Mouse (Mus musculus): ENCODE results near the gene Defb48.

Defb48 gene

DNA sequence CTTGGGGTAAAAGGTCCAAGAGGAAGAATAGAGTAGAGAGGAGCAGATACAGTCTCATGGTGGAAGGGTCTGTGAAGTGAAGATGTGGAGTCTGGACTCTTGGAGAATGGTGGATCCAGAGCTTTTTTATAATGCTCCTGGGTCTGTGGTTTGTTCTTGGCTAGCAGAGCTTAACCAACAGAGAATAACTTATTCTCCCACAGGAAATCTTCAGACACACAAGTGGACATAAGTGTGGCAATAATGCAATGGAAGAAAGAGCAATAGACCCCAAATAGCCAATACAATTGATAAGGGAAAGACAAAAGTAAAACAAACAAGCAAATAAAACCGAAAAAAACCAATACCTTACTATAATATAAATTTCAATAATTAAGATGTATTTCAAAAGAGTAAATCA lies at the start of gene Defb48:
TSS of gene Defb48 (minus strand) at position 101 of the 400 bp plus-strand sequence.
- no peak for DNase-seq

DNA sequence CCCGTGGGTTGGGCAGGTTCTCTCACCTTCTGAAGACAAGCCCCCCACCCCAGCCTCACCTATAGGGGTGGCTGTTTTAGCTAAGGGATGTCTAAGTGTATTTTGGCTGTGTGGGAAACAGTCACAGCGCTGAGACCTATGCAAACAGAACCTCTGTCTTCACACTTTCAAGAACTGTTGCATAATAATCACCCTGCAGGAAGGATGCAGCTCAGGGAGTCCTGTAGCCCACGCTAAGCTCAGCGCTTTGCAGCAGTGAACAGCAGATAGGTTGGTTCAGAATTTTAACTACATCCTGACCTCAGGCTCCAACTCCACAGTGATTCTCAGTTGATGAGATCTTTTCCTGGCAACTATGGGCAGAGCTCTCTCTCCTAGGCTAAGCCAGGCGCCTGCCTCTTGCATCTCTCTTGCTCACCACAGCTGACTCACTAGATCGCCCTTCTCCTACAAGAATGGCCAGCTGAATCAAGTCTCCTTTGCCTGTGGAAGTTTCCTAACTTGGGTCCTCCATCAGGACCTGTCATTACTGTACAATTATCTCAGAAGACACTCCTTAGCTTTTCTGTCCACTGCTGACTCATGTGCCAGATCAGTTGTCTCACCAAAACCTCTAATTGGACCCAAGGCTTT lies 36.3 kb upstream of the Defb48 start:
- DNase-seq = no peak

DNA sequence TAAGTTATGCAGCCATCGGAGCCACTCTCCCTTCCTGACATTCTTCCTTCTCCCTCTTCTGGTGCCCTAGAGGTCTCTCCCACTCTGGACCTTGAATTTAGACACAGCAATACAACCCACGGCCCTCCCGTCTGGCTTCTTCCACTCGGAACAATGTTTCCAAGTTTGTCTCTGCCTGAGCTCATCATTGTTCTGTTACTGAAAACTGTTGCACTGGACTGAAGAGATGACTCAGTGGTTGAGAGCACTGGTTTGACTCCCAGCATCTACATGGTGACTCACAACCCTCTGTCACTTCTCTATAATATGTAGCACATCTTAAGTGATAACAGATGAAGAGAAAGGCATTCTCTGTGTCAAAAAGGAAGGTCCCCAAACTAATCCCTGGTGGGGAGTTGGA lies 30.4 kb upstream of the Defb48 start:
- DNase-seq = no peak

DNA sequence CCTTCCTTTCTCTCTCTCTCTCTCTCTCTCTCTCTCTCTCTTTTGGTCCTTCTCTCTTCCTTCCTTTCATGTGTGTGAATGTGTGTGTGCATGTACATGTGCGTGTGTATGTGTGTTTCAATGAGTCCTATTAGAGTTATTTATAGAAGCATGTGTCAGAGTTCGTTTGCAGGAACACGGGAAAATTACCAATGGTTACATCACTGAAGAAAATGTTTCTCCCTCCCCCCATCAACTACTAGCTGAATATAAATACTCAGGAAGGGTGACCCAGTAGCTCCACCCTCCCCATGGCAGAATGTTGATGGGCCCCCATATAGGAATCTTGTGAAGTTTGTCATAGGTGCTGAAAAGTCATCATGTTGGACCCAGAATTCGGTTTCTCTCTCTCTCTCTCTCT lies 28.8 kb upstream of the Defb48 start:
- no peak for DNase-seq

DNA sequence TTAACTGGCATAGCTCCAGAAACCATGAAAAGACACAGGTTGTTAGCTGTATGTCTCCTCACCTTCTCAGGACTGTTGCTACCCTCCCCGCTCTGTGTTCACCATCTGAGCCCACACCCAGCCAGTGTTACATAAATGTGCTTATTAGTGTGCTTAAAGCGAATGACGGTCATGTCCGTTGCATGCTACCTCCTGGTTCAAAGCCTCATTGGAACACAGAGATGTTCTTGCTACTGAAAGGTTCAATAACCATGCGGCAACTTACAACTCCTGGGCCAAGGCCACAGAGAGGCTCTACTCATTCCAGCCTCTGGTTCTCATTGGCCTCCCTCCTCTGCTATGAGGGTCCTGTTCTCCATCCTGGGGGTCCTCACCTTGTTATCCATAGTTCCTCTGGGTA lies 27.2 kb upstream of the Defb48 start, which contains the start of gene Defb43:
TSS of gene Defb43 (plus strand) at position 301 of the 400 bp plus-strand sequence.
- no peak for DNase-seq

DNA sequence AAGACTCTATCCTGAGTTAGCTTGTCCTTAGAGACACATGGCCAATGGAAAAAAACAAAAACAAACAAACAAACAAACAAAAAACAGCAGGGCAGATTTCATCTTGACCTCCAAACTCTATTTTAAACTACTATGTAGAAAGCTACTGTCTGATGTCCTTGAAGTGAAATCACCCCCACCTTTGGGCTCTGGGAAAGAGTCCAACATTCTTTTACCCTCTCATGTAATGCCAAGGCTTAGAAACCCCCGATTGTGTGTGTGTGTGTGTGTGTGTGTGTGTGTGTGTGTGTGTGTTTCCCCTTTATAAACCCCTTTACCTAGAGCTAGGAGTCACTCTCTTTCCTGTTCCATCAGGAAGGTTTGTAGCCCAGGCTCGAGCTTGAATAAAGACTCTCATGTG lies 18.3 kb upstream of the Defb48 start:
- no peak for DNase-seq

GRCm38 (mm10) chr14:62998977-62999376 lies 14.7 kb upstream of the Defb48 start:
- DNase-seq = no peak

DNA sequence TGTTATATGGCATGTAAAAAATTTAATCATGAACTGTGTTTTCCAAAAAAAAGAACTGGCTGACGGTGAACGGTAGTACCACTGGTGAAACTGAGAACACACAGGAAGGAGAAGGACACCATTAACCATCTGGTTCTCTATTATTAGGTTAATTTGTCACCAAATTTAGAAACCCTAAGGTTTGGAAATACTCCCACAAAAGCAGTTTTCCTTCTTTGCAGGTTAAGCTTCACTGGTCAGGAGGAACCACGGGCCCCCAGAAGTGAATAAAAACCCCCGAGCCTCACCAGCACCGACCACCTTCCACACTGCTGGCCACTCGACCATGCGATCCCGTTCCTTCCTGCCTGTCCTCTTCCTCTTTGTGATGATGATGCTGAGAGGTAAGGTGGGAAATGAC lies 13.5 kb upstream of the Defb48 start, which contains the start of gene Defb47:
TSS of gene Defb47 (plus strand) at position 301 of the 400 bp plus-strand sequence.
- no peak for DNase-seq

DNA sequence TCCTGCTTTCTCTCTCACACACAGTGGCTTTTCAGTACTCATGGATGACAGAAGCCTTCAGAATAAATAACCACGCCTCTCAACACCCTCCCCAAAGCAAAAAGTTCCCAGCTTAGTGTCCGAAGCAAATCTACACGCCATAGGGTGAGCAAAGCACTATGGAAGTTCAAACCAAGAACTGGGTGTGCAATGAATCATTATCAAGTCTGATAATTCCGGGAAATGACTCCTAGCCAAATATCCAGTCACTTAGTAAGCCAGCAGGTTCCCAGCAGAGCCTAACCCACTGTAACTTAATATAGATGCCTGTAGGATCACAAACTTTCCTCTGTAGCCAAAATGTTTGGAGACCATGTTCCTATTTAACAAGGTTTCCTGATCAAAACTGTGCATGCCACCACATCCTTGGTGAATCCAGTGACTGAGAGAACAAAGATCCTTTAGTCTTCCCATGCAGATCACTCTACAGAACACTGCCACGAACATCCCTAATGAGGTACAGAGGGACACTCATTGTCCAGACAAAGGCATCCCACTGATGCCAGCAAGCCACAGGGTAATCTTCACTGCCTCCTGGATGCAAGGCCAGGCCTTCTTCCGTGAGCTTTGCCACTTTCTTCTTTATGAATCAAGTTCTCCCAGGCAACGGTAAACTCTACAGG lies 7.7 kb upstream of the Defb48 start:
- DNase-seq = no peak

DNA sequence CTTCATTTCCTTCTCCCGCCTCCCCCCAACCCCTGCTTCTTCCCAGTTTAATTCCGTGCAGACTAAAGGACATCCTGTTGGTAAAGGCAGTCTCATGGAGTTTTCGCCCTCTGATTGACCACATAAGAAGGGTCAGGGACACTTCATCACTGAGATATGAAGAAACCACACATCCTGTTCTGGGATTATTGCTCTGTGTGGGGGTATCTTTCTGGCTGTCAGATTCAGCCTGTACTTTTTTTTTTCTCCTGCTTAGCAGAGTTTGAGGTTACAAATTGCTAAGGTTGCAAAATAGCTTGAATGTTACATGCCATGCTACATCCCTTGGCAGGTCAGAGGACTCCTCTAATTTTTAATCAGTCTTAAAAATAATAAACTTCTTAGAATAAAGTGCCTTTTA lies 7.0 kb upstream of the Defb48 start:
- DNase-seq = no peak

- no peak for DNase-seq
These were observed 4.5 kb downstream of the Defb48 start for GRCm38 (mm10) chr14:62979815-62980214.

GRCm38 (mm10) chr14:62975046-62975445 lies 9.3 kb downstream of the Defb48 start:
- DNase-seq = peak; percentile 60

DNA sequence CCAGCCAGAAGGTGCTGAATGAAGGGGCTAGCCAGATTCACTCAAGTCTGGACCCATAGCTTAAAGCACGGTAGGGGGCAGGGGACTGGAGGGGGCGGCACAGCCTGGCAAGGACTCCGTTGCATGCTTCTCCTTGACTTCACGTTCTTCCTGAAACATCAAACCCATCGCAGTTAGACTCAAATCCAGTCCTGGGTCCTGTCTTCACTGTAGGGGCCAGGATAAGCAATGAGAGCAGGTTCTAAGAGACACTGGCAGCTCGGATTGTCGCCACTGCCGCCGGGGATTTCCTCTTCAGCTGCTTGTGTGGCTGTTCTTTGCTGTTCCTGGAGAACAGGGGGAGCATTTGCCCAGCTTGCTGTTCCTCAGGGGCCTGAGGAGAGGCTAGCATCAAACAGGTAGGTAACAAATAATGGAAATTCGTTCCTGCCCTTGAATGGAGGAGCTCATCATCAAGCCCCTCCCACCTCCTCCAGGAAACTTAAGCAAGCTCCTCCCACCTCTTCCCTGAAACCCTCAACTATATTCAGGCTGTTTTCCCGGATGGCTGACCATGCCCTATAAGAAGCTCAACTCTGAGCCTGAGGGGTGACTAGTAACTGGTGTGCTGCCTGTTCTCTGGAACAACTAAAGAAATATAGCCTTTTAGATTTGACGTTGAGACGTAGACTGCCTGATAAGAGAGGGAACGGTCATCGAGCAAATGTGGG lies 18.3 kb downstream of the Defb48 start:
- DNase-seq = no peak

DNA sequence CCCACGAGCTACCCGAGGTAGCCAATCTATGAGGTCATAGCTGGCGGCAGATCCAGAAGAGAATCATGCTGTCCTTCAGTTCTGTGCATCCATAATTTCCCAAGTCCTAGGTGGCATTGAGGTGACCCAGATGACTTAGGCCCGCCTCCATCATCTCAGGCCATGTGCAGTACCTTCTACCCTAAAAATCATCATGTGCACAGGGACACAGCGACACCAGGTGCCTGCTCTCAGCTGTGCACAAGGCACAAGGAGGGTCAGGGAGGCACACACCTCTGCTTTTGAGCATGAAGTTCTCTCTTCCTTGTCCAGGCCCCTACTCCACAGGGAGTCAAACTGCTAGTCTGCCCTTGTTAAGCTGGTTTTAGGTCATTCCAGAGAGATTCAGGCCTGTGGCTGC lies 19.0 kb downstream of the Defb48 start:
- peak; percentile 24 for DNase-seq

GRCm38 (mm10) chr14:62963632-62964031 lies 20.7 kb downstream of the Defb48 start:
- no peak for DNase-seq

- DNase-seq = no peak
These were observed 28.2 kb downstream of the Defb48 start for GRCm38 (mm10) chr14:62956091-62956490.

DNA sequence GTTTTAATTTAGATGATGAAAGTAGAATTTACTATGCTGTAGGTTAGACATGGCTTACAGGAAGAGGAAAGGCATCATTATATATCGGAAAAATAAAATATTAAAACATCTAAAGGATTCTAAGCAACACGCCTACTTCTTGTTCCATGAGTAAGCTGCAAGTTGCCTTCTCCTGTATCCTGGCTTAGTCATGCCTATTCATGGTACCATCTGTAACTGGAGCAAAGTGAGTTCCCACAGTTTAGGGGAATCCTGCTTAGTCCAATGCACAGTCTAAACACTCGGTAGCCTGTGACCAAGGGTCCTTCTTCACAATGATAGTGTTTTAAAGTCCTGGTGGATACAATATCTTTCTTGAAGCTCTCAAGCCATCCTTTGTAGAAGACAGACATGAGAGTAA lies 37.5 kb downstream of the Defb48 start:
- DNase-seq = no peak

GRCm38 (mm10) chr14:62940383-62941074 lies 43.8 kb downstream of the Defb48 start:
- DNase-seq = no peak

- no peak for DNase-seq
These were observed 44.9 kb downstream of the Defb48 start for GRCm38 (mm10) chr14:62939435-62939834.

DNA sequence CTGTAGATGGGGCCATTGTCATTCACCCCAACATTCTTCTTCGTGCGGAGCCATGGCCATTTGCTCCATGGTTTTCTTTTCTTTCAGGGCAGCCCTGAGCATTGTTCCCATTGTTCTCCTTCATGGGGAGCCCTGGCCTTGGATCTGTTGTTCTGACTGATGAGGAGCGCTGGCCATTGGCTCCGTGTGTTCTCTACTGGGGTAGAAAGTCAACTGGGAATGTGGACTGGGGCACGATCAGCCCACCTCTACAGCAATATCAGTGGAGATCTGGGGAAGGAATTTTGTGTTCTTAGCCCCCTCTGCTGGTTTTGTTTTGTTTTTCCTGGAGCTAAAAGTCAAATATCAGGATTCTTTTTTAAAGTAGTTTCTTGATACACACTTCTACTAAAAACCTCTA lies 46.6 kb downstream of the Defb48 start:
- DNase-seq = peak; percentile 55

DNA sequence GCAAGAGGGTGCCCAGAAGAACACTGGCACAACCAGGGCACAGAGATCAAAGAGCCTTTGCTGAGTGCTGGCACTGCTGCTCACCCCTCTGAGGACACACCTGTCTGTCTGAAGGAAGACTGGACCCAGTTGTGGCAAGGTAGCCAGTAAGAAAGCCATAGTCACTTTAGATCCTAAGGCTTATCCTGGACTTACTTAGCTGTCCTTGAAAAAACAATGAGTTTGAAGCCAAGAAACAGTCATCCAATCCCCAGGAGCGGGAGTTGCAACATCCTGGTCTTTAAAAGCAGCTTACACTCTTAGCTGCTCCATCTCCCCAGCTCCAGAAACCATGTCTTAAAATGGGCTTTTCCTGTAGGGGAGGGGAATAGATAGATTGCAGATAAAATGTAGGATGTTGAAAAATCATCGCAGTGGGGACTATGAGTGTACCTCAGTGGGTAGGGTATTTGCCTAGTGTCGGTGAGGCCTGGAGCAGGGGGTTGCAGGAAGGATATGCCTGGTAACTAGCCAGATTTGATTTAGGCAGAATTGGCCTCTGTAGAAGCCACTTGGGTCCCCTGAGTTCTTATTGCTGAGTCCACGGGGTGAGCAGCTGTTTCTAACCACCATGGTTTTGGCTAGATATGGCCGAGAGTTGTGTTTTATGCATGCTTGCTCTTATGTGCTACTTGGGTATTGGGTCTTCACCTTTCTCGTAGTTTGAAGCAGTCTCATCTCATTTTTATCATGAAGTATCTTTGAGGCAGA lies 47.5 kb downstream of the Defb48 start:
- DNase-seq = no peak

- DNase-seq = no peak
These were observed 48.9 kb downstream of the Defb48 start for GRCm38 (mm10) chr14:62935361-62935760.

DNA sequence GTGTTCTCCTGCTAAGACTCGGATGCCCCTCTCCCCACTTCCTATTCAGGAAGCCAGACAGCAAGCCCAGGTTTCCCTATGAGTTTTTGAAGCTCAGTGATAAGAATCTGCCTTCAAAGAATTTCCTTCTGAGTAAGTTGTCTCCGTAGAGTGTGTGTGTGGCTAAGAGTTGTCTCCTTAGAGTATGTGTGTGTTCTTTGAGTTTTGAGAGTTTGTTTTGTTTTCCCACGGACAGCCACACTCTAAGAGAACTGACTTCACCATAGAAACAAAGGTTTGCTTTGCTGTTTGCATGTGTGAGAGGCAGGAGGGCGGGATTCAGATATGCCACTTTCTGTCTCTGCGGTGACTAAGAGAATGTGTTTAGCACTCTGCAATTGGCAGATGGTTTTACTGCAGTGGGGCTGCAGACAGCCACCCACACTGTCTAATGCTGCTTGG lies 56.2 kb downstream of the Defb48 start:
- no peak for DNase-seq

Measured in cerebellum, adult 9-10 months (tissue).